ENCODE assay signal across 23 mouse cellular contexts in genomic region chr9:78139463-78139862, GRCm38 (mm10). TPM values are rescaled to one million over a fixed set of nuclear protein-coding genes. Genes with fewer than 3 reads are reported as not detected.
DNase-seq lines count a peak whose midpoint lies in the region; ATAC-seq and TF ChIP-seq lines count a peak whose summit lies in the region.
"Had no signal": no experiment of that assay in that cellular context is flagged by ENCODE, and none has a peak within 500 bp of the region (broad histone marks: within the 10 kb centered on the region; RNA-seq: fewer than 3 reads in every experiment).

No protein-coding gene starts in this region.

- no peak for DNase-seq in liver, postnatal 0 days
- no peak for DNase-seq in liver
- DNase-seq in gonadal fat pad, adult 2 months (ENCODE audit: low read depth) = peak; percentile 89
- DNase-seq in lung, postnatal 36 days = peak; percentile 68
- DNase-seq in cerebellum, postnatal 10 days = no peak
- no peak for DNase-seq in retina, embryonic 14.5 days (ENCODE audit: low spot score)
- DNase-seq: adrenal gland, postnatal 10 days; cerebellum, adult 9-10 months; embryo, embryonic 11 days; gastrocnemius, postnatal 14 days; kidney, adult 18-20 months; right cerebral cortex, adult 18-20 months; thymus, postnatal 36 days had no signal

- no peak overlapping the region for H3K9ac ChIP-seq in liver, postnatal 0 days (replicated peaks)
- no peak overlapping the region for H3K9ac ChIP-seq in heart, embryonic 14.5 days (ENCODE audit: low read length)
- H3K9ac ChIP-seq: limb, embryonic 13.5 days; lung, embryonic 15.5 days had no signal

- no peak overlapping the region for H3K4me2 ChIP-seq in liver, postnatal 0 days (ENCODE audit: low read depth, low read length)
- no peak overlapping the region for H3K4me2 ChIP-seq in heart, embryonic 14.5 days (ENCODE audit: low read length)
- H3K4me2 ChIP-seq: limb, embryonic 13.5 days; lung, embryonic 15.5 days had no signal

- ATAC-seq in liver, postnatal 0 days = peak; percentile 66
- ATAC-seq in heart, embryonic 14.5 days (ENCODE audit: insufficient number of reproducible peaks, insufficient read depth, low FRiP score, low read depth) = no peak
- no peak for ATAC-seq in granulocyte monocyte progenitor cell, adult 5-6 weeks (replicated peaks; ENCODE audit: poor library complexity, severe bottlenecking)
- ATAC-seq: forebrain, embryonic 14.5 days; hindbrain, embryonic 16.5 days had no signal

- no peak for TF ChIP-seq EP300 in liver, postnatal 0 days (IDR thresholded peaks at IDR 0.05; ENCODE audit: low read depth)

- H3K4me3 ChIP-seq in liver, postnatal 0 days (ENCODE audit: low read depth, low read length) = no peak overlapping the region
- H3K4me3 ChIP-seq in heart, embryonic 14.5 days (ENCODE audit: control insufficient read depth in 1 of 2, insufficient read depth in 1 of 2, low read depth in 1 of 2, low read length in 2 of 2) = no peak overlapping the region
- H3K4me3 ChIP-seq: left cerebral cortex, adult 2 months; limb, embryonic 13.5 days; lung, embryonic 15.5 days; midbrain, embryonic 10.5 days had no signal

- no peaks in the 10 kb centered on the region for H3K4me1 ChIP-seq in liver, postnatal 0 days (ENCODE audit: insufficient read depth)
- peaks cover 4 to 24% of the 10 kb centered on the region in 2 experiments for H3K4me1 ChIP-seq in heart, embryonic 14.5 days (ENCODE audit: control insufficient read depth in 2 of 2, insufficient read depth in 2 of 2, low read length in 2 of 2)
- H3K4me1 ChIP-seq: limb, embryonic 13.5 days; lung, embryonic 15.5 days; midbrain, embryonic 10.5 days had no signal

- H3K36me3 ChIP-seq in liver, postnatal 0 days (replicated peaks; ENCODE audit: insufficient read depth, low read length) = peaks cover 8% of the 10 kb centered on the region
- peaks cover 67% of the 10 kb centered on the region for H3K36me3 ChIP-seq in heart, embryonic 14.5 days (ENCODE audit: control insufficient read depth, insufficient read depth, low read length)

- TF ChIP-seq CTCF in liver, postnatal 0 days (IDR thresholded peaks at IDR 0.05; ENCODE audit: low read depth) = no peak

- no peaks in the 10 kb centered on the region for H3K9me3 ChIP-seq in liver, postnatal 0 days (ENCODE audit: low read length)
- H3K9me3 ChIP-seq in heart, embryonic 14.5 days (ENCODE audit: control insufficient read depth, low read length) = peaks cover 8% of the 10 kb centered on the region
- H3K9me3 ChIP-seq: G1E; lung, embryonic 15.5 days had no signal

- H3K27me3 ChIP-seq in liver, postnatal 0 days (ENCODE audit: insufficient read depth, low read length) = no peaks in the 10 kb centered on the region
- H3K27me3 ChIP-seq in heart, embryonic 14.5 days (ENCODE audit: control insufficient read depth, insufficient read depth, low read length) = no peaks in the 10 kb centered on the region
- H3K27me3 ChIP-seq: limb, embryonic 13.5 days; lung, embryonic 15.5 days had no signal

- WGBS in liver, postnatal 0 days (ENCODE audit: insufficient replicate concordance) = 62% methylated on average over 4 of the region's 4 CpGs
- 36% methylated on average over 4 of the region's 4 CpGs for WGBS in heart, embryonic 14.5 days

- no peak overlapping the region for H3K27ac ChIP-seq in liver, postnatal 0 days (ENCODE audit: low read depth)
- peak overlapping the region; percentile 92 to 97 for H3K27ac ChIP-seq in heart, embryonic 14.5 days (replicated peaks in 1 of 2; ENCODE audit: control insufficient read depth in 1 of 2, insufficient read depth in 1 of 2, low read depth in 2 of 2, low read length in 2 of 2)
- H3K27ac ChIP-seq: left cerebral cortex, adult 2 months; limb, embryonic 13.5 days; lung, embryonic 15.5 days; midbrain, embryonic 10.5 days; stomach, postnatal 0 days had no signal

RNA-seq across cellular contexts. Expression of gene Ick, which starts 30.5 kb away (rescaled TPM):
- polyA plus RNA-seq in liver, postnatal 0 days (2015; fragmentation: Nextera tagmentation; extraction: Ambion mirVana) = 5.3 and 7.0 TPM in 2 replicates
- polyA plus RNA-seq in gonadal fat pad, adult 2 months (2012; rRNA removed) = 16.0 and 17.3 TPM in 2 replicates
- polyA plus RNA-seq in heart, embryonic 14.5 days (2014; fragmentation: Nextera tagmentation; extraction: Ambion mirVana) = 16.0 and 16.6 TPM in 2 replicates
- total RNA-seq in granulocyte monocyte progenitor cell, adult 5-6 weeks (2014; fragmentation: Nextera tagmentation) = 11.8 and 15.4 TPM in 2 replicates
- 8.4 and 13.1 TPM in 2 replicates for total RNA-seq in granulocyte monocyte progenitor cell, adult 5-6 weeks (2017)

RNA-seq across cellular contexts. Expression of gene Fbxo9, which starts 30.6 kb away (rescaled TPM):
- polyA plus RNA-seq in liver, postnatal 0 days (2015; fragmentation: Nextera tagmentation; extraction: Ambion mirVana) = 45.7 and 54.0 TPM in 2 replicates
- 76.2 and 92.5 TPM in 2 replicates for polyA plus RNA-seq in gonadal fat pad, adult 2 months (2012; rRNA removed)
- 49.8 and 51.3 TPM in 2 replicates for polyA plus RNA-seq in heart, embryonic 14.5 days (2014; fragmentation: Nextera tagmentation; extraction: Ambion mirVana)
- total RNA-seq in granulocyte monocyte progenitor cell, adult 5-6 weeks (2014; fragmentation: Nextera tagmentation) = 50.6 and 67.0 TPM in 2 replicates
- total RNA-seq in granulocyte monocyte progenitor cell, adult 5-6 weeks (2017) = 42.1 and 54.5 TPM in 2 replicates

RNA-seq across cellular contexts. Expression of gene Gsta4, which starts 43.1 kb away (rescaled TPM):
- polyA plus RNA-seq in liver, postnatal 0 days (2015; fragmentation: Nextera tagmentation; extraction: Ambion mirVana) = 19.9 and 25.5 TPM in 2 replicates
- 22.8 and 26.6 TPM in 2 replicates for polyA plus RNA-seq in gonadal fat pad, adult 2 months (2012; rRNA removed)
- polyA plus RNA-seq in heart, embryonic 14.5 days (2014; fragmentation: Nextera tagmentation; extraction: Ambion mirVana) = 75.8 and 80.3 TPM in 2 replicates
- 1.9 and 3.4 TPM in 2 replicates for total RNA-seq in granulocyte monocyte progenitor cell, adult 5-6 weeks (2014; fragmentation: Nextera tagmentation)
- 2.0 and 2.8 TPM in 2 replicates for total RNA-seq in granulocyte monocyte progenitor cell, adult 5-6 weeks (2017)

Comparison
In these comparisons a context has a peak if more than half of its experiments do, and no peak if none do; other contexts are left out.
1. DNase-seq: peak in gonadal fat pad, adult 2 months (single experiment) and lung, postnatal 36 days (single experiment); none in liver, postnatal 0 days (single experiment), liver (single experiment), cerebellum, postnatal 10 days (0 of 2) and retina, embryonic 14.5 days (single experiment).